Mouse (Mus musculus) layer of hippocampus, postnatal 10 days (tissue): ENCODE data around the gene Zfp750. TPM values are rescaled to one million over a fixed set of nuclear protein-coding genes. Genes with fewer than 3 reads are reported as not detected.

ENCODE experiments used
- DNase-seq, 2 experiments: peaks; one replicate each; pipeline ENCODE4 v3.0.0; 2021; ENCODE audit warnings: low spot score in 2 of 2
- total RNA-seq, 2 experiments: library from RNA; stranded (reverse); gene quantifications; 2 replicates each; pipeline ENCODE4 v1.2.3; 2021

The Zfp750 gene
- total RNA-seq, 2 experiments from 2014 or later = not detected

DNA sequence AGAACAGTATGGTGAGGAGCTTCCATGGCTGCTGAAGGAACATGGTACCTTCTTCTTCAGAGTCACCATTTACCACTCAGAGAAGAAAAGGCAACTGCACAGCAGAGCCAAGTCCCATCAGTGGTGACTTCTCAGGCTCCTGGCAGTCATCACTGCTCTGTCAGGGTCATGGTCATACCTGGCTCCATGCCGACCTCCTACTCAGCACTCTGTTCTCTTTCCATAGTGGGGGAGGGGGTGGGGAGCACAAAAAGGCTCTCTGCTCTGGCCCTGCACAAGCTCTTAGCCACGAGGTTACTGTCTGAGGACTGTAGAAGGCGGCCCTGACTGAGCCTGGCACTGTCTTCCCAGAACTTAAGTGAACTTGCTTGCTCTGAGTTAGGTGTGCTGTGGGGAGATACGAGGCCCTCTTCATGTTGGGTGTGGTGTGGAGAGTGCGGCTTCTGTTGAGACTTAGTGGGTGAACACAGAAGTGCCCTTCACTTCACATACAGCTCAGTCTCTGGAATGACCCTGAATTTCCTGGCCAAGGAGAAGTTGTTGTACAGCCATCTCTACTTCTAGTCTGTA lies 24.2 kb upstream of the Zfp750 start:
- DNase-seq = no peak

GRCm38 (mm10) chr11:121542471-121542870 lies 23.3 kb upstream of the Zfp750 start:
- no peak for DNase-seq

GRCm38 (mm10) chr11:121536528-121536927 lies 17.4 kb upstream of the Zfp750 start:
- DNase-seq = no peak

DNA sequence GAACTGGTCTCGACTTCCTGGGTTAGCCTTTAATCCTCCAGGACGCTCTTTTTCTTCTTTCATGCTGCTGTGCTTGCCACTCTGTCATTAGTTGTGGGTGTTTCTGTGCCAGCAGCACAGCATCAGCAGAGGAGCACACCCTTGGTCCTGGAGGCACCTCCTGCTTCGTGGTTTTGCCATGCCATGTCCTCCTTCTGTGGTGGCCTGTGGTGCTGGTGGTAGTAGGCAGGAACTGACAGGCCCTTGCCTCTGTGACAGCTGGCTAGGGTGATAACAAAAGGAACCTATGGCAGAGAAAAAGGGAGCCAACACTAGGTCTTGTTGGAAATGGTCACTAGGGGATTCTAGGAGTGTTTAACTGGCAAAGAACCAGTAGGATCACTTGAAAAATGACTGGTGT lies 10.6 kb upstream of the Zfp750 start:
- no peak for DNase-seq

DNA sequence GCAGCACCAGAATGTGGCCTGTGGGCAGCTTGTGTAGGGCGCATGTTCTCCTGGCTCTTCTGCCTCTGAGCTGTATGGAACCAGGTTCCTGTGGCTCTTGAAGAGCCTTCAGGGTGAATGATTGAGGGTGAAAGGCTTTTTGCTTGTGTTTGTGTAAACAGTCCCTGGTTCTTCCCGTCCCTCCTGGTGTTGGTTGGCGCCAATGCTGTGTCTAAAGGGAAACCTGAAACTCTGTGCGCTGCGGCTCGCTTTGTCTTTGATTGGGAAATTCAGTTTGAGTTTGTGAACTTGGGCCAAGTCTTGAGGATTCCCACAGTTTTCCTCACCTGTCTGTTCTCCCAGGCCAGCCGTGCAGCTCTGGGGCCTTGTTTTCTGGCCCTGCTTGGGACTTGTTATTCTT lies 5.1 kb upstream of the Zfp750 start:
- DNase-seq = no peak

DNA sequence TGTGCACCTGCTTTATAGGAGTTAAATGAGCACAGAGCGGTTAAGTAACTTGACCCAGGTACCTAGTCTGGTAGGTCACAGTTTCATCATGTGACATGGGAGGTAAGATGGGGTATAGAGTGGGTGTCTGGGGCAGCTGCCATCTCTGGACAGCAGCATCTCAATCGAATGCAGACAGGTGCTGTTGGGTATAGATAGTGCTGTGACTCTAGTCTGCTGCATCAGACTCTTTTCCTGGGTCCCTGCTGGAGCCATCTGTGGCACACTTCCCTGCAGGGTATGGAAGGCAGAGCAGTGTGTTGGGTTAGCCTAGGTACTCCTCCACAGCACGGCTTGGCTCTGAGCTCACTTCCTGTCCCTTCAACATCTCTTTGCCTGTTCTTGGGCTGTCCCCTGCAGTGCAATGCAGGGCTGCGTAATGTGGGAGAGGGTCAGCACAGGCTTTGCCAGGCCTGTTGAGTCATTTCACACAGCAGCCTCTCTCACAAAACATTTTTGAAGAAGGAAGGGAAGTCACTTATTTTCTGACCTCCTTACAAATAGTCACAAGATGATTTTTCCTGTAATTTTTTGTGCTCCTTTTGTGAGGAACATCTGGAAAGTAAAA lies 3.1 kb upstream of the Zfp750 start:
- DNase-seq = no peak

- no peak for DNase-seq
Observed at GRCm38 (mm10) chr11:121520761-121521160, 1.6 kb upstream of the Zfp750 start.

DNA sequence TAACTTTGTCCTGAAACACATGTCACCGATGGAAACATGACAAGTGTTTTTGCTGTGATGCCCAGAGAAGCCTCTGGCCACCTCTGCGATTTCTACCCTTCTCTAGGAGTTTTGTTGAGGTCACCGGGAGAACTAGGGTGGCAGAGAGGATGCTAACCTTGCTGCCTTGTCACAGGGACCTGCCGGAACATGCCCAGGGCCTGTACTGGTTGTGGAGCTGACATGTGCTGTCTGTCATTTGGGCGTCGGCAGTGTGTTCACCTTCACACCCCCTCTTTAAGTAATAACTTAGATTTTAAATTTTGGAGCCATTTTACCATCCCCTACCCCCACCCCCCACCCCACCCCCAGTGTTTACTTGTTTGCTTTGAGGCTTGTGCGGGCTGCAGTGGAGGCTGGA lies 570 bp upstream of the Zfp750 start:
- DNase-seq = no peak

GRCm38 (mm10) chr11:121517687-121518465 lies 1.3 kb downstream of the Zfp750 start:
- DNase-seq = no peak

DNA sequence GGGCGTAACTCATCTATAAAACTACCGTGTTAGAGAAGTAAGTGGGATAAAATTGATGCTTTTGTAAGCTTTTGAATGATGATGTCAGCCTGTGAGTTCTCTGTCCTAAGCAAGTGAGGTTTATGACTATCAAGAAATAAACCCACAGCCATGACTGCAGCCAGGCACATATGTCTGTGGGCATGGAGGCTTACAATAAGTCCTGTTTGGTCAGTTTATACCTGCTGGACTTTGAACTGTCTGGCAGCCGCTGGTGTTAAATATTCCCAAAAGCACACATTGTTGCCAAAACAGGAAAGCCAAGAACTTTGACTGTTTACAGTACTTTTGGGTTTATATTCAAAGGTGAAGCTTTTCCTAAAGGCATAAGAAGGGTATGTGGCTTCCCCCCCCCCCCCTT lies 2.2 kb downstream of the Zfp750 start:
- no peak for DNase-seq

- DNase-seq = no peak
Observed at GRCm38 (mm10) chr11:121515996-121516395, 3.1 kb downstream of the Zfp750 start.

DNA sequence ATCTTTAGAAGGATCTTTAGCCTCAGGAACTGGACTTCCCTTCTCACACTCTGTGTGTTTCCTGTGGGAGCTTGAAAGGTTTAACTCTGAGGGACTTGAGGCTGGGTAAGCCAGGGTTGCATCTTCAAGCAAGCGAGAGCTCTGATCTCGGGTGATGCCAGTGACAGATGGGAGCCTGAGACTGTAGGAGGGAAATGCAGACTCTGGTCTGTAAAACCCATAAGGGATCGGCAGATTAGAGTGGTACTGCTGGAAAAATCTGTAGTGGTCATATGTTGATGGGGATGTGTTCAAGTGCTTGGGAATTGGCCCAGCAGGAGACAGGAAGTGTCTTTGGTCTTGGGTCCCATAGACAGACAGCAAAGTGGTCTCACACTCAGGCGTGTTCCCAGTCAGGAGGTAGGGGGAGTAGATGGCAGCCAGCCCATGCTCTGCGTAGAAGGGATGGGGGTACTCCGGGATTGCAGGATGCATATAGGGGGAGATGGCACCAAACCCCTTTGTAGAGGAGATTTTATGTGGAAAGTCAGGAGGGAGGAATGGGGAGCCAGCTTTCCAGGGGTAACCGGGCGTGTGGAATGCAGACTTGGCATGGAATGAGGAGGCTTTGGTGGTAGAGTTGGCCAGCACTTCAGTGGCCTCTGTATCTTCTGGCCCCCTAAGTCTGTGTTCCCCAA lies 6.1 kb downstream of the Zfp750 start:
- DNase-seq = peak; percentile 12 to 34

DNA sequence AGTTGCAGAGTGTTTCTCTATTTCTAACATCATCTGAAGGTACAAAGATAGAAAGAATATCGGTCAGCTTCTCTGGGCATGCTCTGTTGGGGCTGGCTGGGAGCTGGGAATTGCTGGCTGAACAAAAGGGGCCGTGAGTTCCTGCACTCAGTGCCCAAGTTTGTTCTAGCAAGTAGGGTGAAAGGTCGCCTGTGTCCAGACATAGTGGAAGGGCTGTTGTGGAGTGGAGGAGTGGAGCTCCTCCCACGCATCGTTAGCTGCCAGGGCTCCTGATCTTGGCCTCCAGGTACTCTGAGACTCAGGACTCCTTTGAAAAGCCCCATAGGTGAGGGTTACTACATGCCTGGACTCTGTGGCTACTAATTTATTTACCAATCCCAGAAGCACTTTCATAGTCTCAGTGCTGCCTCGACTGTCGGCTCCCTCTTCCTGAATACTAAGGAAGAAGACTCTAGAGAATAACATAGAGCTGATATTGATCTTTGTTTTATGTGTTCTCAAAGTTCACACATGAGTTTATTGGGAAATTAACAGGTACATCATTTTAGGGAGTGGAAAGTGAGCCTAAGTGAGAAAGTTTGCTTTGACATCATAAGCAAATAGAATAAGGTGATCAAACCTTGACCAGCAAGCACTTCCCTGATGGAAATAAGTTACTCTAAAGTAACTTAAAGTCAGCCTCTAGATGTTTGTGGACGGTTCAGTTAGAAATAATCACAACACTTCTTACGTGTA lies 8.5 kb downstream of the Zfp750 start:
- DNase-seq = no peak

DNA sequence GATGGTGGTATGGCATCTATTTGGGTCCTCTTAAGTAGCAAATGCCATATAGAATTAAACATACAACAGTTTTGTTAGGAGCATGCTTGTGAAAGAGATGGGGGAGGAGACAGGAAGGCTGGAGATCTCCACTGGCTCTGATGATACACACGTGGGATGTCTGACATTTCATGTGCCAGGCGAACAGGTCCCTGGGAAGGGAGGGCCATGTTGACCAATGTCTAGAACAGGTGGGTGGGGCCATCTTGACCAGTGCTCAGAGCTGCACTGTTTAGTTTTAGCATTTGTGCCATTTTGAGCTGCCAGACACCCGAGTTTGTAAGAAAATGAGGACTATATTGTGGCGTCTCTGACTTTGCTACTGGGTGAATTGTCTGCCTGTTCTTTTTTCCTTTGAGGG lies 10.7 kb downstream of the Zfp750 start:
- DNase-seq = no peak

DNA sequence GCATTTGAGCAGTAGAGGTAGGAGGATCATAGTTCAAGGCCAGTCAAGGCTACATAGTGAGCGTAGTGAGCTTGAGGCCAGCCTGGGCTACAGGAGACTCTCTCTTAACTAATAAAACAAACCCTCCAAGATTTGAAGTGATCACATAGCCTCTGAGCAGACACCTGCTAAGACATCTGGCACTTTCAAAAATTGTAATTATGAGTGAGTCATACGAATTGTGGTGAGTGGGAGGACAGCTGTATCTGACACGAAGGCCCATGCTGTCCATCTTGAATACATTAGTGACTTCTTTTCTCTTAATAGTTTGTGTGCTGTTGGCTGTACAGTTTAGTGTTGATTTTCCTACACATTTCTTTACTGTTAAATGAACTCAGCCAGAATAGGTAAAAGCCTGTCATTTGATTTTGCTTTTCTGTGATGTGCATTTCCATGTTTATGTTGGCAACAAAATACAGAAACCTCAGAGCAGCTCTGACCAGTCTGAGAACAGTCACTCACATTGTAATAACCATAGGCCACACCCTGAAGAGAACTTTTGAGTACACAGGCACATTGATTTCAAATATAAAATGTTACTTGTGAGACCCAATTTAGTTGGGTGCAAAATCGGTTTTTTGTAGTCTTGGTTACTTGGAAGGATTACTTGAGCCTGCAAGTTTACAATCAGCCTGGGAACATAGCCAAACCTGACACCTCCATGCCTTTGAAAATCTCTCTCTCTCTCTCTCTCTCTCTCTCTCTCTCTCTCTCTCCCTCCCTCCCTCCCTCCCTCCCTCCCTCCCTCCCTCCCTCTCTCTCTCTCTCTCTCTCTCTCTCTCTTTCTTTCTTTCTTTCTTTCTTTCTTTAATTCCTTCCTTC lies 16.9 kb downstream of the Zfp750 start:
- no peak for DNase-seq

DNA sequence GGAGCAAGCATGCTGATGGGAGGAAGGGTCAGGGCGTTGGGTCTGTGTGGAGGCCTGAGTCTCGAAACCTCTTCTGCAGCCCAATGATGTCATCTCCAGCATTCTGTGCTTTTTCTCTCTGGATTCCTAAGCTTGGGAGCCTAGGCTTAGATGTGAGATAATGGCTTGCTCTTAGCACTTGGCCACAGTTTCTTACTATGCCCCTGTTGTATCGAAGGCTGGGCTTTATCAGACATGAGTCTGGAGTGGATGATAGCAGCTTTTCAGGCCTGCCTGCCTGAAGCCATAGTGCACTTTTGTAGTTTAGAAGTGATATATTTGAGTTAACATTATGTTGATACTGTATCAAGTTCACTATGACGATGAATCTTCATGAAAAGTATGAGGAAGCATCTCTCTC lies 17.6 kb downstream of the Zfp750 start:
- DNase-seq = no peak

DNA sequence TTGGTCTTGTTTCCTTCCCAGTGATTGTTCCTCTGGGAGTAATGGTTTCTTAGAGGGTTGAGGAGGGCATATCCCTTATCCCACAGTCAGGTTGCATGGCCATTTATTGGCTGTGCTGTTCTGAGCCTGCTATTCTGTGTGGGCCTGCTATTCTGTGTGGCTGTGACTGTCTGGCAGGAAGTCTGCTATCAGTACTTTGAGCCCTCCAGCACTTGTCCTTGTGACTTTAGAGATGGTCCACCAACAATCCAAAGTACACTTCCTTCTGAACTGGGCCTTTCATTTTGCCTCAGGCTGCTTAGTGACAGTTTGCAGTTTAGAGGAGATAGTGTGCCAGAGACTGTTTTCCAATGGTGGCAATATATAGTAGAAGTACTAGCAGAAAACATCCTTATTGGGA lies 18.5 kb downstream of the Zfp750 start:
- no peak for DNase-seq

- DNase-seq = no peak
Observed at GRCm38 (mm10) chr11:121490651-121491050, 28.5 kb downstream of the Zfp750 start.

GRCm38 (mm10) chr11:121485882-121486281 lies 33.3 kb downstream of the Zfp750 start:
- no peak for DNase-seq

- DNase-seq = no peak
Observed at GRCm38 (mm10) chr11:121481129-121481528, 38.0 kb downstream of the Zfp750 start.
